In the genomic region with DNA sequence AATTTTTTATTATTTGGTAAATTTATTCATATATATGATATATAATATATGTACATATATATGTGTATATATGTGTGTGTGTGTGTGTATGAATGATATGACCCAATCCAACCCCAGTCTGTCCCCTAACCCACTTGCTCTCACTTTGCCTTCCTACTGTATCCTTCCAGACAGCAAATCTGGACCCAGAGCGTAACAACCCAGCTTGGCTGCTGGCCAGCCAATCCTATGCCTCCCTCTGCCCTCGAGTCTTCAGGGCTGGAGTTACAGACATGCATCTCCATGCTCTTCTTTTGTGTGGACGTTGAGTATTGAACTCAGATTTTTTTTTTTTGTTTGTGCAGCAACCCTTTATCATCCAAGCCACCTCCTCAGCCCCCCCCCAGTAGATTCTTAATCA, we compare ENCODE assay signal across 28 mouse cellular contexts.
DNase-seq lines count a peak whose midpoint lies in the region; ATAC-seq and TF ChIP-seq lines count a peak whose summit lies in the region.
"Had no signal": no experiment of that assay in that cellular context is flagged by ENCODE, and none has a peak within 500 bp of the region (broad histone marks: within the 10 kb centered on the region; RNA-seq: fewer than 3 reads in every experiment).

No protein-coding gene starts in this region.

- TF ChIP-seq POLR2A in lung, adult 2 months (IDR thresholded peaks at IDR 0.05; ENCODE audit: borderline replicate concordance, extremely low read depth, low read depth, low read length): no peak

- H3K27ac ChIP-seq in forebrain, embryonic 13.5 days: no peak overlapping the region
- H3K27ac ChIP-seq in forebrain, embryonic 10.5 days: no peak overlapping the region
- no peak overlapping the region for H3K27ac ChIP-seq in lung, embryonic 14.5 days (ENCODE audit: low read depth)
- H3K27ac ChIP-seq: embryonic facial prominence, embryonic 15.5 days; heart, embryonic 13.5 days; kidney, postnatal 0 days; liver, embryonic 14.5 days; lung, embryonic 15.5 days; neural tube, embryonic 15.5 days had no signal

- H3K36me3 ChIP-seq in forebrain, embryonic 13.5 days (ENCODE audit: poor library complexity, severe bottlenecking): no peaks in the 10 kb centered on the region
- no peaks in the 10 kb centered on the region for H3K36me3 ChIP-seq in forebrain, embryonic 10.5 days (replicated peaks)
- H3K36me3 ChIP-seq in lung, embryonic 14.5 days (ENCODE audit: insufficient read depth): no peaks in the 10 kb centered on the region
- H3K36me3 ChIP-seq: embryonic facial prominence, embryonic 15.5 days; heart, embryonic 13.5 days; lung, embryonic 15.5 days; neural tube, embryonic 15.5 days had no signal

- H3K4me3 ChIP-seq in forebrain, embryonic 13.5 days: no peak overlapping the region
- no peak overlapping the region for H3K4me3 ChIP-seq in forebrain, embryonic 10.5 days
- H3K4me3 ChIP-seq in lung, embryonic 14.5 days (ENCODE audit: low read depth, low read length): no peak overlapping the region
- no peak overlapping the region for H3K4me3 ChIP-seq in lung, adult 2 months (replicated peaks; ENCODE audit: extremely low read depth, low read depth, low read length)
- H3K4me3 ChIP-seq: embryonic facial prominence, embryonic 15.5 days; heart, embryonic 13.5 days; lung, embryonic 15.5 days; neural tube, embryonic 15.5 days had no signal

- H3K27me3 ChIP-seq in forebrain, embryonic 13.5 days: no peaks in the 10 kb centered on the region
- H3K27me3 ChIP-seq in forebrain, embryonic 10.5 days (ENCODE audit: poor library complexity, severe bottlenecking): no peaks in the 10 kb centered on the region
- no peaks in the 10 kb centered on the region for H3K27me3 ChIP-seq in lung, embryonic 14.5 days (ENCODE audit: insufficient read depth, low read length)
- H3K27me3 ChIP-seq: embryonic facial prominence, embryonic 15.5 days; lung, embryonic 15.5 days; neural tube, embryonic 15.5 days had no signal

- no peak overlapping the region for H3K4me2 ChIP-seq in forebrain, embryonic 13.5 days
- no peak overlapping the region for H3K4me2 ChIP-seq in lung, embryonic 14.5 days
- H3K4me2 ChIP-seq: embryonic facial prominence, embryonic 15.5 days; heart, embryonic 13.5 days; lung, embryonic 15.5 days; neural tube, embryonic 15.5 days had no signal

- no peaks in the 10 kb centered on the region for H3K9me3 ChIP-seq in forebrain, embryonic 13.5 days (replicated peaks)
- no peaks in the 10 kb centered on the region for H3K9me3 ChIP-seq in forebrain, embryonic 10.5 days
- H3K9me3 ChIP-seq in lung, embryonic 14.5 days (ENCODE audit: low read depth, low read length): no peaks in the 10 kb centered on the region
- H3K9me3 ChIP-seq: embryonic facial prominence, embryonic 15.5 days; heart, embryonic 13.5 days; lung, embryonic 15.5 days; neural tube, embryonic 15.5 days had no signal

- DNase-seq in forebrain, embryonic 10.5 days (ENCODE audit: extremely low spot score, low spot score): no peak
- DNase-seq in lung, embryonic 14.5 days: peak; percentile 27
- DNase-seq in lung, adult 2 months: no peak
- peak; percentile 9 for DNase-seq in right cerebral cortex, postnatal 14 days
- DNase-seq in right cerebral cortex, adult 2 months (ENCODE audit: low spot score in 2 of 2): no peak
- no peak for DNase-seq in Muller cell, postnatal 12 days (ENCODE audit: inconsistent ontology term)
- DNase-seq: adrenal gland, adult 2 months; adrenal gland, postnatal 36 days; B cell, adult 2 months; gastrocnemius, postnatal 10 days; heart, postnatal 10 days; kidney, adult 8-10 months; kidney, postnatal 4 days; layer of hippocampus, postnatal 36 days; liver; retina, postnatal 1 day; spleen, adult 18-20 months; thymus, adult 18-20 months; thymus, postnatal 25 days had no signal

- TF ChIP-seq CTCF in lung, embryonic 14.5 days (IDR thresholded peaks at IDR 0.05; ENCODE audit: low read depth): no peak
- TF ChIP-seq CTCF in lung, adult 2 months (IDR thresholded peaks at IDR 0.05; ENCODE audit: insufficient read depth, low read length): no peak

- peak; percentile 24; the same call in 1 of the 2 replicates for ATAC-seq in forebrain, embryonic 13.5 days
- no peak for ATAC-seq in lung, embryonic 14.5 days (ENCODE audit: insufficient read depth)
- ATAC-seq: activated CD4-positive, CD25-positive, alpha-beta regulatory T cell, adult 4 months; intestine, embryonic 16.5 days had no signal

- H3K4me1 ChIP-seq in forebrain, embryonic 13.5 days: no peaks in the 10 kb centered on the region
- no peaks in the 10 kb centered on the region for H3K4me1 ChIP-seq in forebrain, embryonic 10.5 days
- no peaks in the 10 kb centered on the region for H3K4me1 ChIP-seq in lung, embryonic 14.5 days (ENCODE audit: insufficient read depth)
- no peaks in the 10 kb centered on the region for H3K4me1 ChIP-seq in lung, adult 2 months (ENCODE audit: control insufficient read depth, insufficient read depth, low read length)
- H3K4me1 ChIP-seq: embryonic facial prominence, embryonic 15.5 days; heart, embryonic 13.5 days; lung, embryonic 15.5 days had no signal

- no peak overlapping the region for H3K9ac ChIP-seq in forebrain, embryonic 13.5 days
- H3K9ac ChIP-seq in lung, embryonic 14.5 days: no peak overlapping the region
- H3K9ac ChIP-seq: embryonic facial prominence, embryonic 15.5 days; heart, embryonic 13.5 days; liver, embryonic 14.5 days; lung, embryonic 15.5 days; neural tube, embryonic 15.5 days had no signal

- WGBS in forebrain, embryonic 13.5 days: 18% methylated on average over 3 of the region's 3 CpGs
- WGBS in forebrain, embryonic 10.5 days: 83% methylated on average over 3 of the region's 3 CpGs
- 36% methylated on average over 3 of the region's 3 CpGs for WGBS in lung, embryonic 14.5 days
- WGBS in lung, adult 2 months: 48% methylated on average over 3 of the region's 3 CpGs

Comparison
In these comparisons a context has a peak if more than half of its experiments do, and no peak if none do; other contexts are left out.
1. DNase-seq: peak in lung, embryonic 14.5 days (single experiment) and right cerebral cortex, postnatal 14 days (single experiment); none in forebrain, embryonic 10.5 days (single experiment), lung, adult 2 months (single experiment), right cerebral cortex, adult 2 months (0 of 2) and Muller cell, postnatal 12 days (single experiment).